Mouse (Mus musculus): ENCODE data around the gene Cd22.
A peak's percentile ranks its signal among the peaks of the same experiment; 100 is the strongest.
"Not testable (repeated sequence)": the region's sequence is repeated elsewhere in the genome, so short reads cannot be mapped to it uniquely, and the experiment has no call there.

The Cd22 gene

GRCm38 (mm10) chr7:30880176-30880575 lies at the start of gene Cd22:
Gene Cd22 (minus strand): TSS chr7:30880342.
- DNase-seq = no peak

GRCm38 (mm10) chr7:30924581-30924980 lies 44.4 kb upstream of the Cd22 start, which contains the start of gene Hamp2:
Gene Hamp2 (minus strand): TSS chr7:30924681.
- not testable (repeated sequence) for DNase-seq

- DNase-seq = no peak
These were observed 43.9 kb upstream of the Cd22 start for GRCm38 (mm10) chr7:30924071-30924470.

GRCm38 (mm10) chr7:30922490-30922889 lies 42.3 kb upstream of the Cd22 start:
- DNase-seq = not testable (repeated sequence)

- DNase-seq = no peak
These were observed 40.1 kb upstream of the Cd22 start for GRCm38 (mm10) chr7:30920217-30920616.

GRCm38 (mm10) chr7:30917219-30917618 lies 37.1 kb upstream of the Cd22 start:
- no peak for DNase-seq

GRCm38 (mm10) chr7:30916713-30917112 lies 36.6 kb upstream of the Cd22 start:
- no peak for DNase-seq

GRCm38 (mm10) chr7:30914732-30915131 lies 34.6 kb upstream of the Cd22 start, which contains the start of gene Mag:
Gene Mag (minus strand): TSS chr7:30914873.
- no peak for DNase-seq

GRCm38 (mm10) chr7:30909773-30910172 lies 29.6 kb upstream of the Cd22 start:
- no peak for DNase-seq

GRCm38 (mm10) chr7:30908992-30909431 lies 28.9 kb upstream of the Cd22 start:
- no peak for DNase-seq

- DNase-seq = peak; percentile 53
These were observed 28.3 kb upstream of the Cd22 start for GRCm38 (mm10) chr7:30908277-30908991.

- no peak for DNase-seq
These were observed 23.9 kb upstream of the Cd22 start for GRCm38 (mm10) chr7:30904042-30904441.

GRCm38 (mm10) chr7:30895217-30895616 lies 15.1 kb upstream of the Cd22 start:
- DNase-seq = no peak

GRCm38 (mm10) chr7:30892515-30892914 lies 12.4 kb upstream of the Cd22 start:
- DNase-seq = no peak

- DNase-seq = no peak
These were observed 11.6 kb upstream of the Cd22 start for GRCm38 (mm10) chr7:30891746-30892145.

GRCm38 (mm10) chr7:30890681-30891080 lies 10.5 kb upstream of the Cd22 start:
- no peak for DNase-seq

- no peak for DNase-seq
These were observed 8.6 kb upstream of the Cd22 start for GRCm38 (mm10) chr7:30888786-30889185.

- DNase-seq = no peak
These were observed 7.5 kb upstream of the Cd22 start for GRCm38 (mm10) chr7:30887568-30888188.

- no peak for DNase-seq
These were observed 6.7 kb upstream of the Cd22 start for GRCm38 (mm10) chr7:30886852-30887251.

GRCm38 (mm10) chr7:30884047-30884446 lies 3.9 kb upstream of the Cd22 start:
- no peak for DNase-seq

GRCm38 (mm10) chr7:30881367-30881766 lies 1.2 kb upstream of the Cd22 start:
- DNase-seq = no peak

GRCm38 (mm10) chr7:30878950-30879349 lies 1.2 kb downstream of the Cd22 start:
- no peak for DNase-seq

- peak; percentile 84 for DNase-seq
These were observed 7.1 kb downstream of the Cd22 start for GRCm38 (mm10) chr7:30873083-30873482.

- no peak for DNase-seq
These were observed 16.8 kb downstream of the Cd22 start for GRCm38 (mm10) chr7:30863386-30863785.
